Mouse (Mus musculus): ENCODE measurements around the gene Lce1j. TPM values are rescaled to one million over a fixed set of nuclear protein-coding genes. Genes with fewer than 3 reads are reported as not detected.
A peak's percentile ranks its signal among the peaks of the same experiment; 100 is the strongest.
"Not testable (repeated sequence)": the region's sequence is repeated elsewhere in the genome, so short reads cannot be mapped to it uniquely, and the experiment has no call there.

The Lce1j gene
- polyA plus RNA-seq (2014; fragmentation: Nextera tagmentation; extraction: Ambion mirVana): not detected in 2 replicates

GRCm38 (mm10) chr3:92790414-92790813 lies at the start of gene Lce1j:
Gene Lce1j, minus strand, starts transcription at chr3:92790514.
- Histone ChIP-seq H3K4me3 (ENCODE audit: low read depth, low read length) (no peak within 1 kb of the TSS), H3K4me1 (ENCODE audit: insufficient read depth) (no peaks in the 10 kb centered on the region), H3K9me3 (ENCODE audit: low read depth, low read length) (no peaks in the 10 kb centered on the region), H3K9ac (no peak within 1 kb of the TSS), H3K4me2 (no peak within 1 kb of the TSS), H3K27me3 (ENCODE audit: insufficient read depth, low read length) (no peaks in the 10 kb centered on the region), H3K27ac (ENCODE audit: low read depth) (no peak within 1 kb of the TSS), H3K36me3 (ENCODE audit: insufficient read depth) (no peaks in the 10 kb centered on the region)
- WGBS: 59% methylated on average over 1 of the region's 1 CpGs
- no peak for TF ChIP-seq CTCF (IDR thresholded peaks at IDR 0.05; ENCODE audit: low read depth)
- ATAC-seq (ENCODE audit: insufficient read depth) (no peak), DNase-seq (no peak)

- H3K4me3 ChIP-seq (ENCODE audit: low read depth, low read length): no peak within 1 kb of the TSS
- H3K27ac ChIP-seq (ENCODE audit: low read depth): no peak within 1 kb of the TSS
- no peaks in the 10 kb centered on the region for H3K9me3 ChIP-seq (ENCODE audit: low read depth, low read length)
- DNase-seq (peak; percentile 37), ATAC-seq (ENCODE audit: insufficient read depth) (peak; percentile 62; the same call in 1 of the 2 replicates)
- H3K27me3 ChIP-seq (ENCODE audit: insufficient read depth, low read length): no peaks in the 10 kb centered on the region
- no peaks in the 10 kb centered on the region for H3K36me3 ChIP-seq (ENCODE audit: insufficient read depth)
- no peaks in the 10 kb centered on the region for H3K4me1 ChIP-seq (ENCODE audit: insufficient read depth)
- no peak for TF ChIP-seq CTCF (IDR thresholded peaks at IDR 0.05; ENCODE audit: low read depth)
- 8% methylated on average over 1 of the region's 1 CpGs for WGBS
- no peak within 1 kb of the TSS for H3K9ac ChIP-seq
- no peak within 1 kb of the TSS for H3K4me2 ChIP-seq
These were observed 36.8 kb upstream of the Lce1j start, which contains the start of gene Kprp for GRCm38 (mm10) chr3:92827108-92827507. Gene Kprp, minus strand, starts transcription at chr3:92827247.

DNA sequence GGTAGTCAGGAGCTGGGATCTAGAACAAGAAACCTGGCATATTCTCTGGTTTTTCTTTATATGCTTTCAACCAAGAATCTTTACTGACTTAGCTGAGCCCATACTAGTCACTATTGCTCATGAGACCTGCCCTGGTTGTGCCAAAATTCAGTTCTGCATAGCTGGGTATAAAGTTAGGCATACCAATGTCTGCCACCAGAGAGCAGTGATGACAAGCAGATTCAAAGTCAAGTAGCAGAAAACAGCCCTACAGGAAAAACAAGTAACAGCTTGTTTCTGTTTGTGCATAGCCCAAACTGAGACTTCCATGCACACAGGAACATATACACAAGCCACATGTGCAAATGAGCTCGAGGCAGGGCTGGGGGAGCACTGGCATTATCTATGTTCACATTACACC lies 35.5 kb upstream of the Lce1j start:
- no peaks in the 10 kb centered on the region for H3K9me3 ChIP-seq (ENCODE audit: low read depth, low read length)
- no peak overlapping the region for H3K9ac ChIP-seq
- no peak overlapping the region for H3K27ac ChIP-seq (ENCODE audit: low read depth)
- no peak overlapping the region for H3K4me2 ChIP-seq
- no peaks in the 10 kb centered on the region for H3K27me3 ChIP-seq (ENCODE audit: insufficient read depth, low read length)
- H3K4me1 ChIP-seq (ENCODE audit: insufficient read depth): no peaks in the 10 kb centered on the region
- H3K4me3 ChIP-seq (ENCODE audit: low read depth, low read length): no peak overlapping the region
- no peaks in the 10 kb centered on the region for H3K36me3 ChIP-seq (ENCODE audit: insufficient read depth)
- ATAC-seq (ENCODE audit: insufficient read depth) (no peak), DNase-seq (peak; percentile 1)
- peak; percentile 22; the same call in 1 of the 2 replicates for TF ChIP-seq CTCF (IDR thresholded peaks at IDR 0.05; ENCODE audit: low read depth)
- 7% methylated on average over 1 of the region's 1 CpGs for WGBS

GRCm38 (mm10) chr3:92816036-92816435 lies 25.7 kb upstream of the Lce1j start:
- not testable (repeated sequence) for ATAC-seq (ENCODE audit: insufficient read depth); H3K4me1 ChIP-seq (ENCODE audit: insufficient read depth)
- WGBS: 84% methylated on average over 2 of the region's 2 CpGs

DNA sequence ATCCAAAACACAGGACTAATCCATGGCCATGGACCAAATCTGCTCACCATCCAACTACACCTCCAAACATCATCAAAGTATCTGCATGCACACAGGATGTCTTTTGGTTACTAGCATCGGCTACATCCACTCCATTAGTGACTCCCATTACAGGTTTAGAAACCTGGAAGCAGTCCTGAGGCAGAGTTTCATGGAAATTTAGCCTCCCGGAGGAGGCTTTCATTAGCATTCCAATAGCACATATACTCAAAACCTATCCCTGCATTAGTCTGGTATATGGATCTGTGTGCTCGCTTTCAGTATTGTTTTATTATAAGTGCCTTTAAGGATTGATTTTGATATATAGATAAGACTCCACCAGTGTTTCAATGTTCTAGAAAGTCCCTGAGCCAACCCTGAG lies 25.3 kb upstream of the Lce1j start:
- H3K27ac ChIP-seq (ENCODE audit: low read depth): no peak overlapping the region
- no peaks in the 10 kb centered on the region for H3K36me3 ChIP-seq (ENCODE audit: insufficient read depth)
- H3K27me3 ChIP-seq (ENCODE audit: insufficient read depth, low read length): no peaks in the 10 kb centered on the region
- H3K9me3 ChIP-seq (ENCODE audit: low read depth, low read length): no peaks in the 10 kb centered on the region
- no peaks in the 10 kb centered on the region for H3K4me1 ChIP-seq (ENCODE audit: insufficient read depth)
- 91% methylated on average over 3 of the region's 3 CpGs for WGBS
- H3K4me3 ChIP-seq (ENCODE audit: low read depth, low read length): no peak overlapping the region
- no peak for TF ChIP-seq CTCF (IDR thresholded peaks at IDR 0.05; ENCODE audit: low read depth)
- no peak overlapping the region for H3K4me2 ChIP-seq
- ATAC-seq (ENCODE audit: insufficient read depth): no peak
- H3K9ac ChIP-seq: no peak overlapping the region
- DNase-seq: no peak

More at GRCm38 (mm10) chr3:92816036-92816435, 25.7 kb upstream of the Lce1j start:
- H3K36me3 ChIP-seq (ENCODE audit: insufficient read depth); H3K4me3 ChIP-seq (ENCODE audit: low read depth, low read length); H3K4me2 ChIP-seq; H3K9me3 ChIP-seq (ENCODE audit: low read depth, low read length); H3K27ac ChIP-seq (ENCODE audit: low read depth); DNase-seq; H3K27me3 ChIP-seq (ENCODE audit: insufficient read depth, low read length); H3K9ac ChIP-seq: not testable (repeated sequence)

DNA sequence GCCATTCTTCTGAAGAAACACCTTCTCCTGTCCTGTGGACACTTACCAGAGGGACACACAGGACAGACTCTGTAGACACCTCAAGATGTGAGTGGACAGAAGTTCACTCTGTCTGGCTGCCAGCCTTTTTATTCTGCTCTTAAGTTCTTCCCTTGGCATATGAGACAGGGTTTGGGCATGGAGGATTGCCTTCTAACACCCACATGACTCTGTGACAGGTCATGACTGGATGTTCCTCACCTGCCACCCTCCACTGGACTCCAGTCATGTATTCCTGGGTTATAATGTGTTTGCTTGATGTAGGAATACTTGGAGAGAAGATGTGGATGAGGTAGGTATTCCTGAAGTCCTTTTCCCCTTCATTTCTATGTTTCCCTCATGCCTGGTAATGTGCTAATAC lies 17.5 kb upstream of the Lce1j start, which contains the start of gene Lce1k:
Gene Lce1k (minus strand): TSS at position 101 of the 400 bp plus-strand sequence.
- ATAC-seq (ENCODE audit: insufficient read depth) (no peak), DNase-seq (no peak)
- Histone ChIP-seq H3K36me3 (ENCODE audit: insufficient read depth) (no peaks in the 10 kb centered on the region), H3K27ac (ENCODE audit: low read depth) (no peak within 1 kb of the TSS), H3K27me3 (ENCODE audit: insufficient read depth, low read length) (no peaks in the 10 kb centered on the region), H3K9me3 (ENCODE audit: low read depth, low read length) (no peaks in the 10 kb centered on the region), H3K9ac (no peak within 1 kb of the TSS), H3K4me2 (no peak within 1 kb of the TSS), H3K4me1 (ENCODE audit: insufficient read depth) (no peaks in the 10 kb centered on the region), H3K4me3 (ENCODE audit: low read depth, low read length) (no peak within 1 kb of the TSS)
- no peak for TF ChIP-seq CTCF (IDR thresholded peaks at IDR 0.05; ENCODE audit: low read depth)

DNA sequence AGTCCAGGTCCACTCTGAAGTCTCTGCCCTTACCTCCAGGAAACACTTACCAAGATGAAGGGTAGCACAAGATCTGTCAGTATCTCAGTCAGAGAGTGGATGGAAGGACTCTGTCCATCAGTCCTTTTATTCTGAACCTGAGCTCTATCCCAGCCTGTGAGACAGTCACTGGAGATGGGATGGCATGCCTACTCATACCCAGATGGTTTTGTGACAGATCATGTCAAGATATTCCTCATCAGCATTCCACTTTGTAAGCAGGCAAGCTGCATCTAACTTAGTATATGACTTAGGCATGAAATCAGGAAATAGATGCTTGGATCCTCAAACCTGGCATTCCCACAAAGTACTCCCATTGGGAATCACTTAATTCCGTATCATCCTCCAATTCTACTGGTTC lies 11.5 kb downstream of the Lce1j start, which contains the start of gene Lce1i:
Gene Lce1i (minus strand): TSS at position 101 of the 400 bp plus-strand sequence.
- Histone ChIP-seq H3K9ac (no peak within 1 kb of the TSS), H3K4me3 (ENCODE audit: low read depth, low read length) (no peak within 1 kb of the TSS), H3K36me3 (ENCODE audit: insufficient read depth) (no peaks in the 10 kb centered on the region), H3K4me2 (no peak within 1 kb of the TSS), H3K27me3 (ENCODE audit: insufficient read depth, low read length) (no peaks in the 10 kb centered on the region), H3K4me1 (ENCODE audit: insufficient read depth) (no peaks in the 10 kb centered on the region), H3K27ac (ENCODE audit: low read depth) (no peak within 1 kb of the TSS), H3K9me3 (ENCODE audit: low read depth, low read length) (no peaks in the 10 kb centered on the region)
- 89% methylated on average over 1 of the region's 1 CpGs for WGBS
- no peak for TF ChIP-seq CTCF (IDR thresholded peaks at IDR 0.05; ENCODE audit: low read depth)
- DNase-seq: no peak
- ATAC-seq (ENCODE audit: insufficient read depth): no peak

DNA sequence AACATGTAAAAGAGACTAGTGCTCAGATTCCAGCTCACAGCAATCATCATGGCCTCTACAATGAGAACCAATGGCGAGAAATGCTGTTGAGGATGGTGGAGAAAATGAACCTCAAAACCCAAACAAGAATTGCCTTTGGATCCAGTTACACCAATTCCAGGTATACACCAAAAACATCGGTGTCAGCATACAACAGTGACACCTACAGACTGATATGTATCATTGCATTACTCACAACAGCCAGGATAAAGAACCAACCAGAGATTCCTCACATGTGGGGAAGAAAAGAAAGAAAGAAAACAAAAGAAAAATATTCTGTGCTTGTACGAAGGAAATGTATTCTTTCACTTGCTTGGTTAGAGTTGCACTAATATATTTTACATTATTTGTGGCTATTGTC lies 18.7 kb downstream of the Lce1j start:
- H3K4me2 ChIP-seq: no peak overlapping the region
- H3K4me1 ChIP-seq (ENCODE audit: insufficient read depth): no peaks in the 10 kb centered on the region
- no peaks in the 10 kb centered on the region for H3K9me3 ChIP-seq (ENCODE audit: low read depth, low read length)
- H3K4me3 ChIP-seq (ENCODE audit: low read depth, low read length): no peak overlapping the region
- H3K27me3 ChIP-seq (ENCODE audit: insufficient read depth, low read length): no peaks in the 10 kb centered on the region
- no peak overlapping the region for H3K9ac ChIP-seq
- no peaks in the 10 kb centered on the region for H3K36me3 ChIP-seq (ENCODE audit: insufficient read depth)
- peak; percentile 54 for TF ChIP-seq CTCF (IDR thresholded peaks at IDR 0.05; ENCODE audit: low read depth)
- ATAC-seq (ENCODE audit: insufficient read depth): no peak
- 19% methylated on average over 3 of the region's 3 CpGs for WGBS
- no peak overlapping the region for H3K27ac ChIP-seq (ENCODE audit: low read depth)
- DNase-seq: peak; percentile 18

Data from lung, embryonic 14.5 days (tissue).